Mouse (Mus musculus) limb, embryonic 12.5 days (tissue): ENCODE results near the gene Klhdc2. TPM values are rescaled to one million over a fixed set of nuclear protein-coding genes. Genes with fewer than 3 reads are reported as not detected.

Source experiments
- ATAC-seq: fragments of 200-750 bp; cut with Nextera tagmentation; 2 replicates; pipeline ENCODE4 v1.8.0; 2017; ENCODE audit warnings: low read depth, moderate TSS enrichment; ENCODE audit not compliant: insufficient number of reproducible peaks, insufficient read depth, low FRiP score, low TSS enrichment
- H3K27ac ChIP-seq: fragments of 300-500 bp; sonication (generic); 2 replicates; pipeline ENCODE4 v1.5.1; 2016; ENCODE audit warnings: mild to moderate bottlenecking, moderate library complexity
- H3K27me3 ChIP-seq: fragments of 300-500 bp; sonication (generic); 2 replicates; pipeline ENCODE4 v1.6.1; 2016; ENCODE audit warnings: mild to moderate bottlenecking, moderate library complexity
- H3K36me3 ChIP-seq: fragments of 300-500 bp; sonication (generic); 2 replicates; pipeline ENCODE4 v1.6.1; 2016; ENCODE audit warnings: mild to moderate bottlenecking, moderate library complexity
- H3K4me1 ChIP-seq: fragments of 300-500 bp; sonication (generic); replicated peaks from 2 replicates; pipeline ENCODE4 v1.6.1; 2016
- H3K4me2 ChIP-seq: fragments of 300-500 bp; sonication (generic); 2 replicates; pipeline ENCODE4 v1.6.1; 2016; ENCODE audit warnings: mild to moderate bottlenecking, moderate library complexity
- H3K4me3 ChIP-seq: fragments of 300-500 bp; sonication (generic); replicated peaks from 2 replicates; pipeline ENCODE4 v1.5.1; 2016; ENCODE audit warnings: mild to moderate bottlenecking
- H3K9ac ChIP-seq: fragments of 300-500 bp; sonication (generic); replicated peaks from 2 replicates; pipeline ENCODE4 v1.6.1; 2016; ENCODE audit warnings: mild to moderate bottlenecking, moderate library complexity
- H3K9me3 ChIP-seq: fragments of 300-500 bp; sonication (generic); 2 replicates; pipeline ENCODE4 v1.6.1; 2016; ENCODE audit warnings: mild to moderate bottlenecking, moderate library complexity
- whole genome bisulfite sequencing: fragments of 180-500 bp; shearing (Covaris S2); methylation state at CpG from one replicate; pipeline ENCODE4 v1.1.7; 2016; 5-methylcytosine and 5-hydroxymethylcytosine counted together
- polyA plus RNA-seq: library from polyadenylated mRNA; unstranded; fragments of >200 nt; fragmentation: Nextera tagmentation; extraction: Ambion mirVana; gene quantifications from 2 replicates; pipeline ENCODE4 v1.2.1, GENCODE M21; 2016

The Klhdc2 gene
- polyA plus RNA-seq, 1 experiment from 2014 or later: 196 TPM

GRCm38 (mm10) chr12:69302171-69302570 is 5.7 kb downstream of the Klhdc2 start:
- 95% methylated on average over 12 of the region's 12 CpGs for WGBS
- Histone ChIP-seq H3K27ac (no peak overlapping the region), H3K36me3 (peaks cover 73% of the 10 kb centered on the region), H3K9ac (no peak overlapping the region), H3K4me1 (peaks cover 24% of the 10 kb centered on the region), H3K4me2 (no peak overlapping the region), H3K27me3 (no peaks in the 10 kb centered on the region), H3K9me3 (no peaks in the 10 kb centered on the region), H3K4me3 (no peak overlapping the region)
- ATAC-seq: no peak

- WGBS: 91% methylated on average over 2 of the region's 2 CpGs
- Histone ChIP-seq H3K36me3 (peaks cover 92% of the 10 kb centered on the region), H3K27ac (no peak overlapping the region), H3K9ac (no peak overlapping the region), H3K4me1 (peaks cover 7% of the 10 kb centered on the region), H3K4me3 (no peak overlapping the region), H3K4me2 (no peak overlapping the region), H3K9me3 (no peaks in the 10 kb centered on the region), H3K27me3 (no peaks in the 10 kb centered on the region)
- no peak for ATAC-seq
These were observed 7.6 kb downstream of the Klhdc2 start for GRCm38 (mm10) chr12:69304051-69304450.

- Histone ChIP-seq H3K36me3 (peaks cover 96% of the 10 kb centered on the region), H3K9ac (no peak overlapping the region), H3K4me1 (no peaks in the 10 kb centered on the region), H3K9me3 (peaks cover 5% of the 10 kb centered on the region; the same call in 1 of the 2 replicates), H3K27ac (no peak overlapping the region), H3K4me3 (no peak overlapping the region), H3K27me3 (no peaks in the 10 kb centered on the region), H3K4me2 (no peak overlapping the region)
- ATAC-seq: no peak
- 92% methylated on average over 7 of the region's 7 CpGs for WGBS
These were observed 9.9 kb downstream of the Klhdc2 start for GRCm38 (mm10) chr12:69306333-69306732.

- ATAC-seq: no peak
- Histone ChIP-seq H3K9ac (no peak overlapping the region), H3K36me3 (peaks cover 91% of the 10 kb centered on the region), H3K9me3 (peaks cover 5% of the 10 kb centered on the region; the same call in 1 of the 2 replicates), H3K27ac (no peak overlapping the region), H3K4me2 (no peak overlapping the region), H3K4me1 (no peaks in the 10 kb centered on the region), H3K27me3 (no peaks in the 10 kb centered on the region), H3K4me3 (no peak overlapping the region)
- 91% methylated on average over 4 of the region's 4 CpGs for WGBS
These were observed 13.2 kb downstream of the Klhdc2 start for GRCm38 (mm10) chr12:69309659-69310058.

GRCm38 (mm10) chr12:69318431-69318830 is 21.9 kb downstream of the Klhdc2 start:
- Histone ChIP-seq H3K9me3 (no peaks in the 10 kb centered on the region), H3K27me3 (no peaks in the 10 kb centered on the region), H3K36me3 (peaks cover 78% of the 10 kb centered on the region), H3K27ac (no peak overlapping the region), H3K4me2 (no peak overlapping the region), H3K9ac (no peak overlapping the region), H3K4me1 (no peaks in the 10 kb centered on the region), H3K4me3 (no peak overlapping the region)
- ATAC-seq: no peak

GRCm38 (mm10) chr12:69331187-69331586 is 34.7 kb downstream of the Klhdc2 start:
- ATAC-seq: no peak
- Histone ChIP-seq H3K4me1 (no peaks in the 10 kb centered on the region), H3K27me3 (no peaks in the 10 kb centered on the region), H3K9me3 (no peaks in the 10 kb centered on the region), H3K36me3 (peaks cover 77% of the 10 kb centered on the region), H3K9ac (no peak overlapping the region), H3K4me2 (no peak overlapping the region), H3K27ac (no peak overlapping the region), H3K4me3 (no peak overlapping the region)
- WGBS: 92% methylated on average over 3 of the region's 3 CpGs

- Histone ChIP-seq H3K4me3 (no peak overlapping the region), H3K36me3 (peaks cover 79% of the 10 kb centered on the region), H3K9me3 (no peaks in the 10 kb centered on the region), H3K27me3 (no peaks in the 10 kb centered on the region), H3K9ac (no peak overlapping the region), H3K4me1 (no peaks in the 10 kb centered on the region), H3K4me2 (no peak overlapping the region), H3K27ac (no peak overlapping the region)
- WGBS: 95% methylated on average over 1 of the region's 1 CpGs
- ATAC-seq: no peak
These were observed 35.7 kb downstream of the Klhdc2 start for GRCm38 (mm10) chr12:69332147-69332546.

GRCm38 (mm10) chr12:69333547-69333946 is 37.1 kb downstream of the Klhdc2 start:
- Histone ChIP-seq H3K4me1 (no peaks in the 10 kb centered on the region), H3K4me3 (no peak overlapping the region), H3K4me2 (no peak overlapping the region), H3K27ac (no peak overlapping the region), H3K36me3 (peaks cover 80% of the 10 kb centered on the region), H3K27me3 (no peaks in the 10 kb centered on the region), H3K9ac (no peak overlapping the region), H3K9me3 (no peaks in the 10 kb centered on the region)
- ATAC-seq: no peak
- 90% methylated on average over 2 of the region's 2 CpGs for WGBS

GRCm38 (mm10) chr12:69349928-69350327 is 53.4 kb downstream of the Klhdc2 start:
- Histone ChIP-seq H3K27me3 (no peaks in the 10 kb centered on the region), H3K9me3 (no peaks in the 10 kb centered on the region), H3K4me3 (no peak overlapping the region), H3K4me2 (no peak overlapping the region), H3K27ac (no peak overlapping the region), H3K9ac (no peak overlapping the region), H3K36me3 (peaks cover 85% of the 10 kb centered on the region), H3K4me1 (no peaks in the 10 kb centered on the region)
- WGBS: 88% methylated on average over 2 of the region's 2 CpGs
- no peak for ATAC-seq

- Histone ChIP-seq H3K27ac (no peak overlapping the region), H3K36me3 (peaks cover 78% of the 10 kb centered on the region), H3K4me2 (no peak overlapping the region), H3K9me3 (no peaks in the 10 kb centered on the region), H3K4me1 (peaks cover 8% of the 10 kb centered on the region), H3K27me3 (no peaks in the 10 kb centered on the region), H3K9ac (no peak overlapping the region), H3K4me3 (no peak overlapping the region)
- no peak for ATAC-seq
- WGBS: 93% methylated on average over 1 of the region's 1 CpGs
These were observed 55.2 kb downstream of the Klhdc2 start for GRCm38 (mm10) chr12:69351685-69352084.

GRCm38 (mm10) chr12:69356546-69357299 is 60.2 kb downstream of the Klhdc2 start, which contains the start of gene Nemf:
Gene Nemf (minus strand): TSS chr12:69357165.
- Histone ChIP-seq H3K4me1 (peaks cover 9% of the 10 kb centered on the region), H3K9ac (peak within 1 kb of the TSS; percentile 92), H3K9me3 (no peaks in the 10 kb centered on the region), H3K4me2 (peak within 1 kb of the TSS; percentile 78), H3K4me3 (peak within 1 kb of the TSS; percentile 86), H3K27me3 (no peaks in the 10 kb centered on the region), H3K36me3 (peaks cover 34% of the 10 kb centered on the region), H3K27ac (peak within 1 kb of the TSS; percentile 83)
- peak; percentile 26; the same call in 1 of the 2 replicates for ATAC-seq
- WGBS: 1% methylated on average over 40 of the region's 50 CpGs

GRCm38 (mm10) chr12:69357300-69357646 is 60.8 kb downstream of the Klhdc2 start:
- no peak overlapping the region for H3K27ac ChIP-seq
- H3K4me1 ChIP-seq: peaks cover 13% of the 10 kb centered on the region
- peak overlapping the region; percentile 86 for H3K4me3 ChIP-seq
- H3K36me3 ChIP-seq: peaks cover 28% of the 10 kb centered on the region
- peak overlapping the region; percentile 38 for H3K9ac ChIP-seq
- 7% methylated on average over 13 of the region's 13 CpGs for WGBS
- no peak for ATAC-seq
- peak overlapping the region; percentile 78 for H3K4me2 ChIP-seq
- no peaks in the 10 kb centered on the region for H3K27me3 ChIP-seq
- H3K9me3 ChIP-seq: no peaks in the 10 kb centered on the region
